In the genomic region with DNA sequence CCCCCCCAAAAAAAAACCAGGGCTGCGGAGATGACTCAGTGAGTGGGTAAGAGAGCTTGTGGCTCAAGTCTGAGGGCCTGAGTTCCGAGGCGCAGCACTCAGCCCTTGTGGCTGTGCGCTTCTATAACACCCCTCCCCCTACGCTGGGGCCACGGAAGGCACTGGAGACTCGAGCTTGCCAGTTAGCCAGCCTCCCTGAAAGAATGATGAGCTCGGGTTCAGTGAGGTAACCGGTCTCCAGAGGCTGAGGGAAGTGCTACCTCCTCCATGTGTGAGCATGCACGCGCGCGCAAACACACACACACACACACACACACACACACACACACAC, we compare ENCODE assay signal across 10 mouse cellular contexts.
DNase-seq lines count a peak whose midpoint lies in the region; ATAC-seq and TF ChIP-seq lines count a peak whose summit lies in the region.
"Had no signal": no experiment of that assay in that cellular context is flagged by ENCODE, and none has a peak within 500 bp of the region (broad histone marks: within the 10 kb centered on the region; RNA-seq: fewer than 3 reads in every experiment).

No protein-coding gene starts in this region.

- no peak for TF ChIP-seq CTCF in intestine, postnatal 0 days (IDR thresholded peaks at IDR 0.05; ENCODE audit: low read depth)

- H3K27me3 ChIP-seq in forebrain, embryonic 12.5 days = peaks cover 10% of the 10 kb centered on the region; the same call in 1 of the 2 replicates
- H3K27me3 ChIP-seq in intestine, postnatal 0 days (replicated peaks; ENCODE audit: control insufficient read depth, insufficient read depth, low read length) = no peaks in the 10 kb centered on the region
- H3K27me3 ChIP-seq: liver, embryonic 15.5 days had no signal

- no peak overlapping the region for H3K9ac ChIP-seq in forebrain, embryonic 12.5 days
- no peak overlapping the region for H3K9ac ChIP-seq in intestine, postnatal 0 days (ENCODE audit: low read depth, low read length)
- H3K9ac ChIP-seq: liver, embryonic 15.5 days had no signal

- H3K9me3 ChIP-seq in forebrain, embryonic 12.5 days = no peaks in the 10 kb centered on the region
- no peaks in the 10 kb centered on the region for H3K9me3 ChIP-seq in intestine, postnatal 0 days (ENCODE audit: control insufficient read depth)
- H3K9me3 ChIP-seq: liver, embryonic 15.5 days had no signal

- no peaks in the 10 kb centered on the region for H3K36me3 ChIP-seq in forebrain, embryonic 12.5 days (replicated peaks)
- H3K36me3 ChIP-seq in intestine, postnatal 0 days (ENCODE audit: control insufficient read depth, insufficient read depth) = no peaks in the 10 kb centered on the region
- H3K36me3 ChIP-seq: liver, embryonic 15.5 days had no signal

- peak; percentile 54 for DNase-seq in heart, adult 11 months
- no peak for DNase-seq in heart, adult 9 months (ENCODE audit: low spot score in 2 of 2)
- peak; percentile 81 for DNase-seq in MN1 (ENCODE audit: low spot score)
- peak; percentile 79 for DNase-seq in mesoderm, embryonic 11.5 days (ENCODE audit: low read depth, low spot score)
- no peak for DNase-seq in spleen, adult 12 weeks (ENCODE audit: low spot score)
- no peak for DNase-seq in gastrocnemius, postnatal 10 days
- DNase-seq: B cell, adult 2 months had no signal

- 14% methylated on average over 13 of the region's 13 CpGs for WGBS in forebrain, embryonic 12.5 days
- WGBS in intestine, postnatal 0 days = 10% methylated on average over 13 of the region's 13 CpGs

- H3K4me3 ChIP-seq in forebrain, embryonic 12.5 days (replicated peaks) = no peak overlapping the region
- no peak overlapping the region for H3K4me3 ChIP-seq in intestine, postnatal 0 days (ENCODE audit: low read depth, low read length)
- H3K4me3 ChIP-seq: liver, embryonic 15.5 days had no signal

- peak overlapping the region; percentile 75 for H3K27ac ChIP-seq in forebrain, embryonic 12.5 days
- no peak overlapping the region for H3K27ac ChIP-seq in intestine, postnatal 0 days (ENCODE audit: low read depth, low read length)
- H3K27ac ChIP-seq: liver, embryonic 15.5 days had no signal

- peaks cover 24% of the 10 kb centered on the region for H3K4me1 ChIP-seq in forebrain, embryonic 12.5 days
- no peaks in the 10 kb centered on the region for H3K4me1 ChIP-seq in intestine, postnatal 0 days (replicated peaks; ENCODE audit: control insufficient read depth, insufficient read depth, low read length)
- H3K4me1 ChIP-seq: liver, embryonic 15.5 days had no signal

- H3K4me2 ChIP-seq in forebrain, embryonic 12.5 days = peak overlapping the region; percentile 36
- no peak overlapping the region for H3K4me2 ChIP-seq in intestine, postnatal 0 days (replicated peaks; ENCODE audit: low read depth)
- H3K4me2 ChIP-seq: liver, embryonic 15.5 days had no signal

- peak; percentile 83 for ATAC-seq in forebrain, embryonic 12.5 days (ENCODE audit: low FRiP score)
- no peak for ATAC-seq in intestine, postnatal 0 days

Comparison
In these comparisons a context has a peak if more than half of its experiments do, and no peak if none do; other contexts are left out.
1. DNase-seq: peak in heart, adult 11 months (single experiment), MN1 (single experiment) and mesoderm, embryonic 11.5 days (single experiment); none in heart, adult 9 months (0 of 2), spleen, adult 12 weeks (single experiment) and gastrocnemius, postnatal 10 days (single experiment).